Mouse (Mus musculus) hindbrain, embryonic 11.5 days (tissue): ENCODE results near the gene Pcp4l1. TPM values are rescaled to one million over a fixed set of nuclear protein-coding genes. Genes with fewer than 3 reads are reported as not detected.
A peak's percentile ranks its signal among the peaks of the same experiment; 100 is the strongest.

Experiments
- ATAC-seq: fragments of 200-750 bp; cut with Nextera tagmentation; 2 replicates; pipeline ENCODE4 v1.8.0; 2017; ENCODE audit warnings: mild to moderate bottlenecking, moderate TSS enrichment, moderate library complexity; ENCODE audit not compliant: low FRiP score
- DNase-seq: peaks from one replicate; pipeline ENCODE4 v3.0.0-alpha.2; 2015; ENCODE audit warnings: low spot score
- H3K27ac ChIP-seq: fragments of 300-500 bp; sonication (generic); 2 replicates; pipeline ENCODE4 v1.5.1; 2014; ENCODE audit warnings: mild to moderate bottlenecking, low read depth, low read length
- H3K27me3 ChIP-seq: fragments of 300-500 bp; sonication (generic); 2 replicates; pipeline ENCODE4 v1.6.1; 2014; ENCODE audit warnings: mild to moderate bottlenecking, low read length, moderate library complexity, mixed read lengths; ENCODE audit not compliant: control insufficient read depth, insufficient read depth
- H3K36me3 ChIP-seq: fragments of 300-500 bp; sonication (generic); 2 replicates; pipeline ENCODE4 v1.6.1; 2014; ENCODE audit warnings: mild to moderate bottlenecking, low read length, moderate library complexity, mixed read lengths; ENCODE audit not compliant: control insufficient read depth, insufficient read depth
- H3K4me1 ChIP-seq: fragments of 300-500 bp; sonication (generic); replicated peaks from 2 replicates; pipeline ENCODE4 v1.6.1; 2014; ENCODE audit warnings: low read length, mixed read lengths; ENCODE audit not compliant: control insufficient read depth, insufficient read depth
- H3K4me2 ChIP-seq: fragments of 300-500 bp; sonication (generic); replicated peaks from 2 replicates; pipeline ENCODE4 v1.6.1; 2014; ENCODE audit warnings: mild to moderate bottlenecking, low read depth, low read length
- H3K4me3 ChIP-seq: fragments of 300-500 bp; sonication (generic); 2 replicates; pipeline ENCODE4 v1.5.1; 2014; ENCODE audit warnings: low read depth, low read length
- H3K9ac ChIP-seq: fragments of 300-500 bp; sonication (generic); 2 replicates; pipeline ENCODE4 v1.6.1; 2014; ENCODE audit warnings: low read depth, low read length
- H3K9me3 ChIP-seq: fragments of 300-500 bp; sonication (generic); 2 replicates; pipeline ENCODE4 v1.6.1; 2016; ENCODE audit warnings: low read length; ENCODE audit not compliant: control insufficient read depth
- WGBS: fragments of 180-500 bp; shearing (Covaris S2); extraction: QIAGEN DNeasy Blood & Tissue Kit; methylation state at CpG from one replicate; pipeline ENCODE4 v1.1.7; 2014; 5-methylcytosine and 5-hydroxymethylcytosine counted together
- polyA plus RNA-seq: library from polyadenylated mRNA; unstranded; fragments of >200 nt; fragmentation: Nextera tagmentation; extraction: Ambion mirVana; gene quantifications from 2 replicates; pipeline ENCODE4 v1.2.1, GENCODE M21; 2014

Pcp4l1 gene
- polyA plus RNA-seq, 1 experiment from 2014 or later = 31.4 TPM

DNA sequence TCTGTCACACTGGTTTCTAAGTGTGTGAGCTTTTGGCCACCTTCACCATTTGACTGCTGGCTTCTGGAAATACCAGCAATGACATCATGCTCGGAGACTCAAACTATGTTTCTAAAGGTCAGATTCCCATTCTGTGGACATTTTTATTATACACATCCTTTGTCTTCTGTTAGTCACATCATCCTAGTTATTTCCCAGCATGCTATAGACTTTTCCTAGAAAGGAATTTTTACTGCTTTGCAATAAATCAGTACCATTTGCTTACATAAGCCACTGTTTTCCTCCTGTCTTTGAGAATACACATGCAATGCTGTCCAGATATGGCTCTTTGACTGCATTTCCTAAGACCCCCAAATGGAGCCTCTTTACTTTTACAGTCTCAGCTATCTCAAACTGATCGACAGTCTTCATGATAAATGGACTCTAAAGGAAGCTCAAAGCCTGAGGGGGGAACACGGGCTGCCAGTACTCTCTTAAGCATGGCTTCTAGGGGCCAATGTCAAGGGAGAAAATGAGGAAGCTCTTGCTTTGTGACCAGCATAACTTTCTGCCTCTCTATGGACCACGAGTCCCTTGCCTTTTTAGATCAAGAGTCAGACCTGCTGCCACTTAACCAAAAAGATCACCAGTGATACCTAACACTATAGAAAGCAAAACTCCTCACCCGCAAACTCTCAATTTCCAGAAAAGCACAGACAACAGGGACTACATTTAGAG lies 30.3 kb downstream of the Pcp4l1 start:
- ATAC-seq (no peak), DNase-seq (no peak)
- Histone ChIP-seq H3K36me3 (no peaks in the 10 kb centered on the region), H3K27ac (no peak overlapping the region), H3K4me1 (no peaks in the 10 kb centered on the region), H3K9ac (no peak overlapping the region), H3K4me3 (no peak overlapping the region), H3K27me3 (no peaks in the 10 kb centered on the region), H3K9me3 (no peaks in the 10 kb centered on the region), H3K4me2 (no peak overlapping the region)
- 83% methylated on average over 5 of the region's 5 CpGs for WGBS

DNA sequence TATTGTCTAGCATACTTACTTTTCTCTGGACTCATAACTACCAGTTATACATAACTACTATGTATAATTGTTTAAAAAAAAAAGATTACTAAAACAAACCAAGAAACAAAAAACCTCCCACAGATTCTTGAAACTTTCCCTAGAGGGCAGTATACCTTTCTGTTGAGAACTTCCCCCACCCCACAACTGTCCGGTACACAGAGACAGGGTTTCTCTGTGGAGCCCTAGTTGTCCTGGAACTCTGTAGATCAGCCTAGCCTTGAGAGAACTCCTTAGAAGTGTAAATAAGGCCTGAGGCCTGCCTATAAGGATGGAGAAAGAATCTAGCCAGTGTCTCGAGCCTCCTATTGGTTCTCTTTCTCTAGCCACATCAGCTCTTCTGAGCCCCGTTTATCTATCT lies 31.8 kb downstream of the Pcp4l1 start:
- H3K4me1 ChIP-seq = peaks cover 2% of the 10 kb centered on the region; the same call in 1 of the 2 replicates
- H3K9me3 ChIP-seq = no peaks in the 10 kb centered on the region
- H3K4me3 ChIP-seq = no peak overlapping the region
- 41% methylated on average over 3 of the region's 3 CpGs for WGBS
- no peaks in the 10 kb centered on the region for H3K36me3 ChIP-seq
- no peak for ATAC-seq
- no peak overlapping the region for H3K9ac ChIP-seq
- H3K4me2 ChIP-seq = no peak overlapping the region
- no peak overlapping the region for H3K27ac ChIP-seq
- no peak for DNase-seq
- peaks cover 7% of the 10 kb centered on the region for H3K27me3 ChIP-seq

DNA sequence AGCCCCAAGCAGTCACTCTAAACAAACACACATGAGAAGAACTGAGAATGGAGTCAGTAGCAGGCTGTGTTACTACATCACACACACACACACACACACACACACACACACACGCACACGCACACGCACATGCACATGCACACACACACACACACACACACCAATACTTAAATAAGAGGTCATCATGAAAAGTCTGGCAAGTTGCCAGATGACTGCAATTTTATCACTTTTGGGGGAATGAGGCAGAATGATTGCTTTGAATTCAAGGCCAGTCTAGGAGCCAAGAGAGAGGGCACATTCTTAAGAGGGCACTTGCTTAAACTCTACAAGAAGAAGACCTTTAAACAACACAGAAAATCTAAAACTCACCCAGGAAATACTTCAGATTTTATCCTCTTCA lies 33.5 kb downstream of the Pcp4l1 start:
- ATAC-seq (no peak), DNase-seq (no peak)
- Histone ChIP-seq H3K4me1 (peaks cover 2% of the 10 kb centered on the region; the same call in 1 of the 2 replicates), H3K27me3 (peaks cover 15% of the 10 kb centered on the region), H3K36me3 (no peaks in the 10 kb centered on the region), H3K9me3 (no peaks in the 10 kb centered on the region), H3K9ac (no peak overlapping the region), H3K4me2 (no peak overlapping the region), H3K27ac (no peak overlapping the region), H3K4me3 (no peak overlapping the region)
- WGBS = 96% methylated on average over 3 of the region's 3 CpGs

DNA sequence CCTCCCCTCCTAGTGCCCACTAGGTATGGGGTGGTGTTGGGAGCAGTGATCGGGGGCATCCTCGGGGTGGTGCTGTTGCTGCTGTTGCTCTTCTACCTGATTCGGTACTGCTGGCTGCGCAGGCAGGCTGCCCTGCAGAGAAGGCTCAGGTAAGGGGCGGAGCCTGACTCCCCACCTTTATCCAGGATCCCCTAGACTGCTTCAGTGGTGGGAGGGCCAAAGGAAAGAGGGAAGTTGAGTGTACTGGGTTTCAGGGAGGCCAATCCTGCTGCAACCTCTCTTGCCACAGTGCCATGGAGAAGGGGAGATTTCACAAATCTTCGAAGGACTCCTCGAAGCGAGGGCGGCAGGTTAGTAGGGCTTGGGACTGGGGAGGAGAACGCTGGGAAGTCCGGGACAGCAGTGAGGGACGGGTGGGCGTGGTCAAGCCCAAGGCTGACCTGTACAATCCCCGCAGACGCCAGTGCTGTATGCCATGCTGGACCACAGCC lies 36.5 kb downstream of the Pcp4l1 start:
- Histone ChIP-seq H3K4me2 (peak overlapping the region; percentile 31), H3K36me3 (no peaks in the 10 kb centered on the region), H3K27ac (no peak overlapping the region), H3K9ac (0 out of 2 replicates have a peak overlapping the region, but pooled peaks have one; percentile 1), H3K27me3 (peaks cover 15% of the 10 kb centered on the region), H3K9me3 (no peaks in the 10 kb centered on the region), H3K4me3 (0 out of 2 replicates have a peak overlapping the region, but pooled peaks have one; percentile 2), H3K4me1 (peaks cover 2% of the 10 kb centered on the region; the same call in 1 of the 2 replicates)
- WGBS = 5% methylated on average over 15 of the region's 15 CpGs
- no peak for ATAC-seq
- DNase-seq = peak; percentile 26

DNA sequence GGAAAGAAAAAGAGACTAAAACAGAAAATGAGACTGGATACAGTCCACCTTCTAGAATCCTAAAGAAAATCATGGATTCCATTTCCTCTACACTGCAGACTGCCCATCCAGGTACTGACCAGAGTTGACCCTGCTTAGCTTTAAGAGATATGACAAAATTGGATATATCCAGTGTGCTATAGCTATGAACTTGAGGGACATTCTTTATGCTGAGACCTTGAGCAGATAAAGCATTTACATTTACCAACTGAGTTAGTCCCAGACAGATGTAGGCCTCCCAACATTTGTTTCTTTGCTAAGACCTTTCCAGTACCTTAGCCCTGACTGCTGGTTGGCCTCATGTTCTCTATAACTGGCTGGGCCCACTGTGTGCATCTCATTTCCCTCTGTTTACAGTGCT lies 38.1 kb downstream of the Pcp4l1 start:
- Histone ChIP-seq H3K27me3 (peaks cover 15% of the 10 kb centered on the region), H3K4me1 (peaks cover 2% of the 10 kb centered on the region; the same call in 1 of the 2 replicates)
- ATAC-seq = no peak

DNA sequence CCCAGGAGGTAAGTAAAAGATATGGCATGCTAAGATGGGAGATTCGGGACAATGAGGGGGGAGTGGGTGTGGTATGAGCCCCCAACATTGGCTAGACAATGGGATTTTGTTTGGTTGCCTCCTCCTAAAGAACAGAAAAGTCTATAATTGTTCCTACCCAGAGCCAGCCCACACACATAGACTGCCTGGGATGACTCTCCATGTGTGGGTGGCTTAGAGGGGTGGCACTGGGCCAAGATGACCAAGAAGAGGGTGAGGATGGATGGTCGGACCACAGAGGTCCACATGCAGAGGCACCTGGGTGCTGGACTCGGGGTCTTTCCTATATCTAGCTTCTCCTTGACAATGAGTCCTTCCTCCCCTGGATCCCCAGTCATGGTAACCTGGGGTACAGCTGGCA lies 39.4 kb downstream of the Pcp4l1 start:
- ATAC-seq (no peak), DNase-seq (no peak)
- no peak overlapping the region for H3K4me3 ChIP-seq
- no peak overlapping the region for H3K27ac ChIP-seq
- peaks cover 2% of the 10 kb centered on the region; the same call in 1 of the 2 replicates for H3K4me1 ChIP-seq
- no peaks in the 10 kb centered on the region for H3K36me3 ChIP-seq
- 76% methylated on average over 3 of the region's 3 CpGs for WGBS
- H3K9me3 ChIP-seq = no peaks in the 10 kb centered on the region
- no peak overlapping the region for H3K9ac ChIP-seq
- H3K4me2 ChIP-seq = no peak overlapping the region
- H3K27me3 ChIP-seq = peaks cover 15% of the 10 kb centered on the region

More for the DNA sequence above, 38.1 kb downstream of the Pcp4l1 start:
- Histone ChIP-seq H3K9ac (no peak overlapping the region), H3K9me3 (no peaks in the 10 kb centered on the region), H3K36me3 (no peaks in the 10 kb centered on the region), H3K4me2 (no peak overlapping the region), H3K4me3 (no peak overlapping the region), H3K27ac (no peak overlapping the region)
- DNase-seq = no peak

DNA sequence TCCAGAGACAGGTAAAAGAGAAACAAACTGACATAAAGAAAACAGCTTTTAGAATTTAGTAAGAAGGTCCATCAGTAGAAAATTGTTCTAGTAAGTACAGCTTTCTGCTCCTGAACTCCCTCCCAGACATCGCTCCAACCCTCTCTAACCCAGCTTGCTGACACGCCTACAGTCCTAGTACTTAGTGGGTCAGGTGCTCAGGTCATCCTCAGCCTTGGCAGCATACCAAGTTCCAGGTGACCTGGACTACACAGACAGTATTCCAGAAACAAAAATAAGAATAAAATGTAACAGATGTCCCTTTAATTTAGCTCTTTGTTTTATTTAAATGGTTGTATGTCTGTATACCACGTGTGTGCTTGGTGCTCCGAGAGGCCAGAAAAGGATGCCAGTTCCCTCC lies 44.1 kb downstream of the Pcp4l1 start:
- no peak for DNase-seq

DNA sequence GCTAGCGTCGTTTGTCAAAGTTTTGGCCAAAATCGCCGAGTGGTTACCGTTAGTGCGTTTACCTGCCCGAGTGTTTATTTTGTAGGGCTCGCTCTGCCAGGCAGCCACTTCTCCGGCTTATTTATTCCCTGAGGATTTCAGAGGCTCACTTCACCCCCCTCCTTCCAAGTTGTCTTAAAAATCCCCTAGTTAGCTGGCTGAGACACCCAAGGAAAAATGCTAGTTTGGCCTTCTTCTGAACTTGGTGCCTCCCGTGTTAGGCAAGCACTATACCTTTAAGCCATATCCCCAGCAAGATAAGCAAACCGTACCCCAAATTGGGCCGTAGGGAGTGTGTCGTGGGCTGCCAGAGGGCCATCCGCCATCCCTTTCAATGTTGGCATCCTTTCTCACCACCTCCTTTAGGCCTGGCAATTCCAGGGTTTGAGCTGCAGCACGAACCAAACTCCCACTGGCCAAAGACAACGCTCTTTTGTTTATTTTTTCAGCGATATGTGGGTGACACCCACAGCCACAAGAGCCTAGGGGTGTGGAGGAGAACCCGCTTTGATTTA lies 45.2 kb downstream of the Pcp4l1 start:
- ATAC-seq (peak; percentile 17; the same call in 1 of the 2 replicates), DNase-seq (peak; percentile 51)
- no peaks in the 10 kb centered on the region for H3K27me3 ChIP-seq
- H3K27ac ChIP-seq = no peak overlapping the region
- H3K4me3 ChIP-seq = peak overlapping the region; percentile 72
- peak overlapping the region; percentile 63 for H3K4me2 ChIP-seq
- WGBS = 7% methylated on average over 18 of the region's 18 CpGs
- no peaks in the 10 kb centered on the region for H3K36me3 ChIP-seq
- H3K4me1 ChIP-seq = no peaks in the 10 kb centered on the region
- peak overlapping the region; percentile 54 for H3K9ac ChIP-seq
- H3K9me3 ChIP-seq = no peaks in the 10 kb centered on the region

More for the DNA sequence above, 44.1 kb downstream of the Pcp4l1 start:
- Histone ChIP-seq H3K4me1 (no peaks in the 10 kb centered on the region), H3K4me2 (no peak overlapping the region), H3K27ac (no peak overlapping the region), H3K4me3 (no peak overlapping the region), H3K36me3 (no peaks in the 10 kb centered on the region), H3K9me3 (no peaks in the 10 kb centered on the region), H3K9ac (no peak overlapping the region), H3K27me3 (no peaks in the 10 kb centered on the region)
- no peak for ATAC-seq
- WGBS = 91% methylated on average over 4 of the region's 4 CpGs
